Mouse (Mus musculus) megakaryocyte, embryonic 14.5 days (primary cell): ENCODE measurements around the gene Cmc2. TPM values are rescaled to one million over a fixed set of nuclear protein-coding genes. Genes with fewer than 3 reads are reported as not detected.

Experiments used
- H3K27me3 ChIP-seq: replicated peaks from 2 replicates; pipeline ENCODE3; 2012; ENCODE audit warnings: inconsistent platforms
- H3K36me3 ChIP-seq: replicated peaks from 2 replicates; pipeline ENCODE3; 2012; ENCODE audit warnings: low read length, inconsistent platforms, mixed read lengths
- H3K4me1 ChIP-seq: 2 replicates; pipeline ENCODE4 v1.6.1; 2012; ENCODE audit warnings: inconsistent platforms
- H3K4me3 ChIP-seq: replicated peaks from 2 replicates; pipeline ENCODE3; 2012; ENCODE audit warnings: moderate library complexity, mild to moderate bottlenecking, inconsistent platforms
- H3K9me3 ChIP-seq: 2 replicates; pipeline ENCODE4 v1.6.1; 2012; ENCODE audit warnings: inconsistent platforms
- FLI1 ChIP-seq: IDR thresholded peaks from 2 replicates; pipeline ENCODE4 v1.6.1; 2012; ENCODE audit warnings: low read length, inconsistent platforms, mixed read lengths
- GATA1 ChIP-seq: IDR thresholded peaks from 3 replicates; pipeline ENCODE4 v1.6.1; 2012; ENCODE audit warnings: mixed read lengths, low read length, inconsistent platforms, borderline replicate concordance
- polyA plus RNA-seq: library from polyadenylated mRNA; stranded (reverse); fragments of >175 nt; gene quantifications from 2 replicates; pipeline ENCODE4 v1.2.3, GENCODE M21; 2012; ENCODE audit warnings: low replicate concordance; ENCODE audit not compliant: insufficient read depth

Gene Cmc2
- polyA plus RNA-seq = 36.1 TPM in 1 of 2 replicates, not detected in the other

- peaks cover 33% of the 10 kb centered on the region for H3K36me3 ChIP-seq
- H3K4me1 ChIP-seq = peaks cover 42% of the 10 kb centered on the region
- peak within 1 kb of the TSS; percentile 99 for H3K4me3 ChIP-seq
- H3K9me3 ChIP-seq = no peaks in the 10 kb centered on the region
- TF ChIP-seq FLI1 (no peak; the same call in 1 of the 2 replicates), GATA1 (no peak)
- no peaks in the 10 kb centered on the region for H3K27me3 ChIP-seq
Measured at GRCm38 (mm10) chr8:116921337-116922059, at the start of gene Cmc2, which contains the start of gene Cenpn. Cmc2 (minus strand) TSS chr8:116921455. Cenpn (plus strand) TSS chr8:116921730.

DNA sequence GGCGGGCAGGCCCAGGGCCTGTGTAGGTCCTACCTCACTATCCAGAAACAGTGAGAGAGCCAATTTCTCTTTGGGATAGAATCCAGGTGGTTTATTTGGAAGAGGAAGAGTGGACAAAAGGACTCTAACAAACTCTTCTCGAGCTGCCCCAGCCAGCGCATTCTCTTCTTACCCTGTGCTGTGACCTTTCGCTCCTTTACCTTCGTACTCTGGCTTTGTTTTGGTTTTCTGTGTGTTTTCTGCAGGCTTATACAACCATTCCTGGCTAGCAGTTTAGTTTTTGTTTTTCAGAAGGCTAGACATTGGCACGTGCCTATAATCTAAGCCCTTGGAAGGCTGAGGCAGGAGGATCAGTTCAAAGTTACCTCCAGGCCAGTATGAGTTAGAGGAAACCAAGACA lies 48.3 kb upstream of the Cmc2 start:
- Histone ChIP-seq H3K4me1 (peaks cover 8% of the 10 kb centered on the region; the same call in 1 of the 2 replicates), H3K4me3 (no peak overlapping the region), H3K36me3 (no peaks in the 10 kb centered on the region)

GRCm38 (mm10) chr8:116954415-116954814 lies 33.2 kb upstream of the Cmc2 start:
- Histone ChIP-seq H3K4me1 (peaks cover 50% of the 10 kb centered on the region), H3K36me3 (peaks cover 71% of the 10 kb centered on the region), H3K27me3 (no peaks in the 10 kb centered on the region), H3K4me3 (no peak overlapping the region), H3K9me3 (no peaks in the 10 kb centered on the region)
- TF ChIP-seq FLI1 (no peak), GATA1 (no peak)

More for the DNA sequence above, 48.3 kb upstream of the Cmc2 start:
- H3K27me3 ChIP-seq = peaks cover 26% of the 10 kb centered on the region
- no peaks in the 10 kb centered on the region for H3K9me3 ChIP-seq
- no peak for TF ChIP-seq GATA1
- TF ChIP-seq FLI1 = no peak

- Histone ChIP-seq H3K36me3 (peaks cover 51% of the 10 kb centered on the region), H3K27me3 (no peaks in the 10 kb centered on the region), H3K9me3 (no peaks in the 10 kb centered on the region), H3K4me3 (no peak overlapping the region), H3K4me1 (peaks cover 49% of the 10 kb centered on the region)
- TF ChIP-seq FLI1 (no peak), GATA1 (no peak)
Measured at GRCm38 (mm10) chr8:116952428-116952827, 31.2 kb upstream of the Cmc2 start.

DNA sequence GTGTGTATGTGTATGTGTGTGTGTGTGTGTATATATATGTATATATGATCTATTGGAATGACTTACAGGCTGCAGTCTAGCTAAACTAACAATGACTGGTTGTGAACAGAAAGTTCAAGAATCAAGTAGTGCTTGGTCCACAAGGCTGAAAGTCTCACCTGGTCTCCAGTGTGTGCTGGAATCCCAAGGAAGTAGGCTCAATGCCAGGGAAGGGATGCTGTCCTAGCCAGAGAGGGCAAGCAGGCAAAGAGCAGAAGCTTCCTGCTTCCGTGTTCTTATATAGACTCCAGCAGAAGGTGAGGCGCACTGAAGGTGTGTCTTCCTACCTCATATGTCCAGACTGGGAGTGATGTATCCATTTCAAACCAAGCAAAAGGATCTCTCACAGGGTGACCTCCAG lies 30.5 kb upstream of the Cmc2 start:
- no peak for TF ChIP-seq GATA1
- no peak for TF ChIP-seq FLI1
- Histone ChIP-seq H3K4me3 (no peak overlapping the region), H3K9me3 (no peaks in the 10 kb centered on the region), H3K4me1 (peaks cover 54% of the 10 kb centered on the region), H3K36me3 (peaks cover 45% of the 10 kb centered on the region), H3K27me3 (no peaks in the 10 kb centered on the region)

GRCm38 (mm10) chr8:116951369-116951768 lies 30.1 kb upstream of the Cmc2 start:
- Histone ChIP-seq H3K9me3 (no peaks in the 10 kb centered on the region), H3K36me3 (peaks cover 41% of the 10 kb centered on the region), H3K4me3 (no peak overlapping the region), H3K4me1 (peaks cover 58% of the 10 kb centered on the region), H3K27me3 (no peaks in the 10 kb centered on the region)
- TF ChIP-seq FLI1 = no peak

- peak overlapping the region; percentile 78 for H3K4me3 ChIP-seq
- H3K9me3 ChIP-seq = no peaks in the 10 kb centered on the region
- peaks cover 74% of the 10 kb centered on the region for H3K4me1 ChIP-seq
- peaks cover 3% of the 10 kb centered on the region for H3K36me3 ChIP-seq
- no peaks in the 10 kb centered on the region for H3K27me3 ChIP-seq
- TF ChIP-seq FLI1 (no peak), GATA1 (no peak)
Measured at GRCm38 (mm10) chr8:116947589-116947988, 26.3 kb upstream of the Cmc2 start.

GRCm38 (mm10) chr8:116946851-116947250 lies 25.6 kb upstream of the Cmc2 start:
- Histone ChIP-seq H3K27me3 (no peaks in the 10 kb centered on the region), H3K4me3 (peak overlapping the region; percentile 88), H3K4me1 (peaks cover 74% of the 10 kb centered on the region), H3K9me3 (no peaks in the 10 kb centered on the region), H3K36me3 (no peaks in the 10 kb centered on the region)
- TF ChIP-seq FLI1 (no peak), GATA1 (no peak)

DNA sequence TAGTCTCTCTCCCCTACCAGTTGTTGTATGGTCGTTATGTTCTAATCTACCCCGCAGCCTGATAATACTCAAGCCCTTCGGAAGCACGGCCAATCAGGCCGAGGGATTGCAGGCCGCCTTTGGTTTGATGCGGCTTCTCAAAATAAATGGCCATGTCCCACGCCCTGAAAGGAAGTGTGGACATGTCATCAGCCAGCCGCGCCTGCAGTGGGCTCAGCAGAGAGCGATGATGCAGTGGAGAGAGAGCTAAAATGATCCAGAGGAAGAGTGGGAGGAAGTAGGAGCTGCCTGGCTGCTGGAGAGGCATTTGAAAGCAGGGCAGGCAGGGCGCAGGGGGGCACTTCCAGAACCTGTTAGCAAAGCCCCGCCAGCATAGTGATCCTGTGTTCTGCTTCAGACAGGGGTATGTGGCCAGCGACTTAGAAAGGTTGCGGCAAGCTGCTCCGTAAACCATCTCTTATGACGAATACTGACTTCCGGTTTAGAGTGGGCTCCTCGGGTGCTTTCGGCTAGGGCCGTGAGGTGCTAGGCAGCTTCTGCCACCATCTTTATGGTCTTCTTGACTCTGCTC lies 25.1 kb upstream of the Cmc2 start:
- Histone ChIP-seq H3K27me3 (no peaks in the 10 kb centered on the region), H3K4me1 (peaks cover 73% of the 10 kb centered on the region), H3K9me3 (no peaks in the 10 kb centered on the region), H3K36me3 (peaks cover 2% of the 10 kb centered on the region), H3K4me3 (peak overlapping the region; percentile 88)
- TF ChIP-seq FLI1 (no peak), GATA1 (no peak)

GRCm38 (mm10) chr8:116945169-116945910 lies 24.1 kb upstream of the Cmc2 start:
- Histone ChIP-seq H3K36me3 (peaks cover 12% of the 10 kb centered on the region), H3K4me1 (peaks cover 72% of the 10 kb centered on the region), H3K9me3 (no peaks in the 10 kb centered on the region), H3K27me3 (no peaks in the 10 kb centered on the region), H3K4me3 (peak overlapping the region; percentile 43)
- TF ChIP-seq GATA1 (no peak), FLI1 (no peak)
